Mouse (Mus musculus): ENCODE measurements at regions not wholly inside any gene's neighbourhood (a gene's known extent, or its start where the extent isn't known, plus 50 kb on each side); places are given as distances from the start of the nearest gene placed in this dataset.

- no peak for TF ChIP-seq CTCF (IDR thresholded peaks at IDR 0.05; ENCODE audit: low read depth, low read length)
- TF ChIP-seq POLR2A (IDR thresholded peaks at IDR 0.05; ENCODE audit: extremely low read depth, insufficient read depth, low read length) = no peak
These were observed 161.5 kb upstream of the Pln start for GRCm38 (mm10) chr10:53175946-53176345.

Measured in liver, adult 2 months (tissue).